Mouse (Mus musculus) induced T-regulatory cell, adult 2 months (primary cell): Measurements from ENCODE around the gene 4933428G20Rik.

Source experiments
- DNase-seq: peaks from one replicate; pipeline ENCODE4 v3.0.0-alpha.2; 2012; ENCODE audit warnings: low read depth

4933428G20Rik gene

DNA sequence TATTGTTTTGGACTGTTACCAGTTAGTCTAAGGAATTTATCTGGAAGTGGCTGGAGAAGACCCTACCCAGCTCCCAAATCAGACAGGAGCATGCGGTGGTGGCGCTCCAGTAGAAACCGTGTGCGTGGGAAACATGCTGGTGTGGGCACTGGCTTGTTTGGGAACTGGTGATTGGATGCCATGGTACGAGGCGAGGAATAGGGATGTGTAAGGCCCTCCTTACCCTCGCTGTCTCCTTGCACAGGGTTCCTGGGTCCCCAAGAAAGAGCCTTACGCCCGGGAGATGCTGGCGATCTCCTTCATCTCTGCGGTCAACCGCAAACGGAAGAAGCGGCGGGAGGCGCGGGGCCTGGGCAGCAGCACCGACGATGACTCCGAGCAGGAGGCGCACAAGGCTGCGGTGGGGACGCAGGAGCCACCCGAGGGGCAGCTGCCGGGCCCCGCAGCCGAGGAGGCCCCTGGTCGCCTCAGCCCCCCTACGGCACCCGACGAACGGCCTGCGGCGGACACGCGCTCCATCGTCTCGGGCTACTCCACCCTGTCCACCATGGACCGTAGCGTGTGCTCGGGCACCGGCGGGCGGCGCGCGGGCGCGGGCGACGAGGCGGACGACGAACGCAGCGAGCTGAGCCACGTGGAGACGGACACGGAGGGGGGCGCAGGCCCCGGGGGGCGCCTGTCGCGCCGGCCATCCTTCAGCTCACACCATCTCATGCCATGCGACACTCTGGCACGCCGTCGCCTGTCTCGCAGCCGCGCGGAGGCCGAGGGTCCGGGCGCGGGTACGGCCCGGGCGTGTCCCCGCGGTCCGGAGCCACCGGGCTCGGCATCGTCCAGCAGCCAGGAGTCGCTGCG is at the start of gene 4933428G20Rik:
Gene 4933428G20Rik (minus strand): TSS at position 476 of the 855 bp plus-strand sequence.
- no peak for DNase-seq

DNA sequence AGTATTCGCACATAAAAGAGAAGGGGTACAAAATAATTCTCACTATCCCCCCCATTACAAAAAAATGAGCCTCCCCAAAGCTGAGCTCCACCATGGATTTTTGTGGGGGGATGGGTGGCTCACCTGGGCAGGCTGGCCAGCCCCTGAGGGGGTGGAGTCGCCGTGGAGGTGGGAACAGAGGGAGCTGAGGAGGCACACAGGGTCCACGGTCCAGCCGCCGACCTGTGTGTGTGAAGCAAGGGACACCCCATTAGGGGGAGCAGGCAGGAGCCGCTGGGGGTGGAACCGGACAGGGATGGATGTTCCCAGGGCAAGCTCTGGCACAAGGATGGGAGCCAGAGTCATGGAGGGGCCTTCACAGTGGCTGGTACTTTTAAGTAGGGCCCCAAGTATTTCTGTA is 48.6 kb upstream of the 4933428G20Rik start:
- no peak for DNase-seq

DNA sequence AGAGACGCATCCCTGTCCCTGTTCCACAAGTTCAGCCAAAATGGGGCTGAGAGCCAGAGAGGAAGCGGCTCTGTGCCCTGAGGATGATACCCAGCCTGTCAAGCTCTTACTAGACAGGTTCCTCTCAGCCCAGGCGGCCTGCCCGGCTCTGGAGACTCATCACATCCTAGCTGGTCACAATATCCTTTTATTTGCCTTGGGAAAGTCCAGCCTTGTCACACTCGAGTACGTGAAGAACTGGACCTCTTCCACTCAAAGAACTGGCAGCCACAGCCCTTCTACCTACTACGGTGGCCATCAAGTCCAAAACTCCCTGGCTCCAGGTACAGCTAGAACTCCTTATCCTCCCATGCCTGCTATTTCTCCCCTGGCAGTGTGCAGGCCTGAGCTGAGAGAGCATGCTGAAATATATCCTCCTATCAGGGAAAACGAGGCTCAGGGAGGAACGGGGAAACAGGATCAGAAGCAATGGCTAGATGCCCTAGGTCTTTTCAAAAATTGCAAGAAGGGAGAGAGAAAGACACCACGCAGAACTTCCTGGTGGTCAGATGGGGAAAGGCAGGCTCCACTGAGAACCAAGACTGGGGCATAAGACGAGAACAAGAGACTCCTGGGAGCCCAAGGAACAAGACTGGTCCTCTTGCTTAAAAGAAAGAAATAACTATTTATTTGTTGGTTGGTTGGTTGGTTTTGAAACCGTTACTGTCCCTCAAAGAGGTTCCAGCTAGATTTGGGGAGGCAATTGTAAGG is 48.0 kb upstream of the 4933428G20Rik start:
- no peak for DNase-seq

DNA sequence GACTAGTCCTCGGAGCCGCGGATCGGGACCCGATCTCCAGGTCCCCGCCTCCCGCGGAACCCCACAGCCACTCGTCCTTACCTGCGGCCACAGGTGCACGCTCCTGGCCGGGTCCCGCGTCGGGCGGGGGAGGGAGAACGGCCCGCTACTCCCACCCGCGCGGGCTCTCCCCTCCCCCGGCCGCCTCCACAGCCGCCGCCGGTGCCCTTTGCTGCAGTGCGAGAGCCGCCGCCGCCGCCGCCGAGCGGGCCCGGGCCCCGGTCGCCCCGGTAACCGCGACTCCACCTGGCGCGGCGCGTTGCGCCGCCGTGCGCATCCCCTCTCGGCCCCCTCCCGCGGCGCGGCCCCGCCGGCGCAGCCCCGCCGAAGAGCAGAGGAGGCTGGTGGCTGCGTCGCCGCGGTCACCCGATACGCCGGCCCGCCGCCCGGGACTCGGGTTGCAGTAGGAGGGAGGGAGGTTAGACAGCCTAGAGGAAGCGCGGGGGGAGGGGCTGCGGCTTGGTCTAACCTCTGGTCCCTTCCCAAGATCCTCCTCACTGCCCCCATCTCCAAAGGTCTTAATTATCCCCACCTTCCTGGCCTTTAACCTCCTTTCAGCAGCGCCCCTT is 46.8 kb upstream of the 4933428G20Rik start:
- DNase-seq, result no peak

DNA sequence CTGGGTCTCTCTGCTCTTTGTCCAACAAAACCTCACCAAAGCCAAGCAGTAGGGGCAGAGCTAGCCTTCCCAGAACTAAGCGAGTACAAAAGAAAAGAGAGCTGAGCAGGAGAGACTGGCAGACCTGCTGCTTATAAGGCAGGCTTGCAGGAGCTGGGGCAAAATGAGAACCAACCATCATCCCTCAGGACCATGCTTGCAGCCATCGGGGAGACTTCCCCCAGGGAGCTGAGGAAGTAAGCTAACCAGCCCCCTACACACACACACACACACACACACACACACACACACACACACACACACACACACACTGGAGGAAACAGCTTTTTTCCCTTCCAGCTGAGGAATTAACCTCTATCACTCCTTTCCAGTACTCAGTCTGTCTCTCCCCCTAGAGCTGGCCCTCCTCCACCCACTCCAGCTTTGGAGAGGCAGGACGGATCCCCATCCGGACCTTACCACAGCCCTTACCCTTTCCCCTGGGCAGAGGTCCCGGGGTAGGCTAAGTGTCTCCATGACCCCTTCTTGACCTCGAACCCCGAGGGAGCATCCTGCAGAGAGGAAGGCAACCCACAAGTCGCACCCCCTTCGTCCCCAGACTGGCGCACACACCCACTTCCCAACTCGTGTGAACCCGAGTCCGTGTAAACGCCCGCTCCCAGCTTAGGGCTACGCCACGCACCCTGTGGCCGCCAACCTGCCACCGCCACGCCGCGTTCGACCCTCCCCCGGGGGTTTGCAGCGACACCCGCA is 45.8 kb upstream of the 4933428G20Rik start:
- no peak for DNase-seq

DNA sequence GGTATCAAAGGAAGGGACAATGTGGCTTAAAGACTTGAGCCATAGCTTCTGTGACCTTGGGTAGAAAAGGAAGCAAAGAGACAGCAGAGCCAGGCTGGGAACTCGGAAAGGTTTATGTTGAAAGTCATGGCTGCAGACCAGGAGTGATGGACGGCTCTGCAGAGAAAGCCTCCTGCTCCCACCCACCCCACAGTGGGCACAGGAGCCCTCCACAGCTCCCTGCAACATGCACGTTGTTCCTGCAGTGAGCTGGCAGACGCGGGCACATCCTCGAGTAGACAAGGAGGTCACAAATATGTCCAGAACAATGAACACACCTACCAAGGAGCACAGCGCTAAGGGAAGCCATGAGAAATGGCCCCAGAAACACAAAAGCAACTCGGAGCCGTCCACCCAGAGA is 43.7 kb upstream of the 4933428G20Rik start:
- no peak for DNase-seq

DNA sequence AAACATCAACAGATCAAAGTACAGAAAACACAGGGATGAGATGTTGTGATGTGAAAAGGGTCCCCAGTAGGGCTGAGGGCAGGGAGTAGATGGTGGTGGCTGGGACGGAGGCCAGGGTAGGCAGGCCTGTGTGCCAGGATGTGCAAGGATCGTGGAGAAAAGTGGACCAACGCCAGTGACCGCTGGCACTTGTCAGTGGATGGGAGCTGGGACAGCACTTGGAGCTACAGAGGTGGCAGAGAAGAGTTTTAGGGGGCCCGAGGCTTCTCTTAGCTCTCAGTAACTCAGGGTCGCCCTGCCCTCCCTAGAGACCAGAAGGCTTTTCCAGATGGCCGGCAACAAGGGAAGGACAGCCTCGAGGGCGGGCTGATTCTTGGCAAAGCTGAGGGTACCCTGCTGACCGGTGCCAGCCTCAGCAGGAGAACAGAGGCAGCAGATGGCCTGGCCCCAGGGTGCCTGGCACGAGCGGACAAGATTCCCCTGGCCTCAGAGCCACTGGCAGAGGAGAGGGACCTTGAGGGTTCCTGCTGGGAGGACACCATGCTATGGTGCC is 43.1 kb upstream of the 4933428G20Rik start:
- DNase-seq, result no peak

DNA sequence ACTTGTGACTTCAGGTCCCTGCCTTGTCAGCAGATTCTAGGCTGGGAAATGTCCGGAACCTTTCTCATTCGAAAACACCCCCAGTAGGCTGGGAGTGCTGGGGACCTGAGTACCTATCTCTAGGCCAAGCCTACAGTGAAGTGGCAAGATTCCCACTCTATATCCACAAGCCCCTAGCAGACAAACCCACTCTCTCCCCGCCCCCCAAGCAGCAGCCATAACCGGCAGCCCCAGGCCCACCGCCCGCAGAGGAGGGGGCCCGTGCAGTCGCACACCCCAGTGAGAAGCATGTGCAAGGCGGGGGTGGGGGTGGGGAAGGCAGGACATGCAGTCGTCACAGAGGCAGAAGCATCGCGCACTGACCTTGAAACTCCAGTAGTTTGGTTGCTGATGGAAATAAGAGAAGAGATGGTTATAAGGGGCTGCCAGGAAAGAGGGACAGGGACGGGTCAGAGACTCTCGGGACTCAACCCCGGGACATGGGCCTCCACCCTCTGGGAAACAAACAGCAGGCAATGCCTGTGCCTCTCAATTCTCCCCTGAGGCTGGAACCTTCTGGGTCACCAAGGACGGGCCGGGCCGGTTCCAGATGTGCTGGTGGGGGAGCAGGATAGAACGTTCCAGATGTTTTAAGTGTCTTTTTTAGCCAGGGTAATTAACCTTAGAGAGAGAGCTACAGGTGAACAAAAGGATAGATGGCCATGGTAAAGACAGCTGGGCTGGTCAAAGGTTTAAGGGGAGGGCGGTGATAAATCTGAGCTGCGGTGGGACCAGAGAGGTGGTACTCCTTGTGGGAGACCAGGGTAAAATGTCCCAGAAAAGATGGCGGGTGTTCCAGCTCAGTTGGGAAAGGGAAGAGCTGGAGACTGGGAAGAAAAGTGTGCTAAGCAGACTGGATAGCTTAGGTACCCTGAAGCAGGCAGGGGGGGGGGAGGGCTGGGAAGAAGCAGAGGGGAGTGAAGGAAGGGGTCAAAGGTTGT is 42.3 kb upstream of the 4933428G20Rik start:
- no peak for DNase-seq

DNA sequence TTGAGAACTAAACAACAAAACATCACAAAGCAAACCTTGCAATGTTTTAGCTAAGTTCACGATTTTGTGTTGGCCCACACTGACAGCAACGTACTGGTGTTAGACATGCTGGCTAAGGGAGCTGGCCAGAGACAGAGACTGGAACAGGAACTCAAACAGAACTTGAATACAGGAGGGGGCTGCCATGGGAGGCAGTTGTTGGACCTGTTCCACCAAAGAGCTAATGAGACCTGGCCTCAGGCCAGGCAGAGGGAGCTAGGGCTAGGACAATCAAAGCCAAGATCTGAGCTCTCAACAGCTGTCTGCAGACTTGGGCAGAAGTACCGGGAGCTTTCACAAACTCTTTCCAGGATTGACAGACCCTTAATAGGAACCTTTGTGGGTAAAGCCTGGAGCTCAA is 40.5 kb upstream of the 4933428G20Rik start:
- no peak for DNase-seq

DNA sequence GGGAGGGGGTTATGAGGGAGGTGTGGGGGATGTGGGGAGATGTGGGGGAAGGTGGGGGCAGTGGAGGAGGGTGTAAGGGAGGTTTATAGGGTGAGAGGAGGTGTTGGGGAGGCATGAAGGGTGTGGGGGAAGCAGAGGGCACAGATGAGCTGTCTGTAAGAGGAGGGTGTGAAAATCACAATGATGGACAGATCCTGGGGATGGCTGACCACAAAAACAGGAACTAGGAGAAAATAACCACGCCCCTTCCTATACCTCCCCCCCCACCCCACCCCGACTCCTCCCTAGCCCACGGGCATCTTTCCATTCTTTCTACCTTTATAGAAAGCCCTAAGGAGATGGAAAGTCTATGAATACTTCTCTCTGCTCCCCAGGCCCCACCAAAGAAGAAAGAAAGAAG is 40.0 kb upstream of the 4933428G20Rik start:
- DNase-seq, result no peak

DNA sequence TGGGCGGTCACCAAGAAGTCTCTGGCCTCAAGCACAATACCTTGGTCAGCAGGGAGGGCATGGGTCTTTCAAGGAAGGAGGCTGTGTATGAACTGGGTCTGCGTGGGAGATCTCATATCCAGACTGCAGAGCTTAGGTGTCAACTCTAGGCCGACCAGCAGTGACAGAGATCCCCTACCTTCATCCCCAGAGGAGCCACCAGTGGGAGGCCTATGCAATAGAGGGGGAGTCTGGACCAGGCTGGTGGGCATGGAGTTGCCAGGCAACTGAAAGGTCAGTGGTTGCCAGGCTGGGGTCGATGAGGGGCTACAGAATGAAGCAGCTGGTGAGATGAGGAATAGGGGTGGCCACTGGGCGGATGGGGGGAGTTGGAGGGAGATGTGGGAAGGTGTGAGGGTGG is 39.5 kb upstream of the 4933428G20Rik start:
- DNase-seq, result no peak

DNA sequence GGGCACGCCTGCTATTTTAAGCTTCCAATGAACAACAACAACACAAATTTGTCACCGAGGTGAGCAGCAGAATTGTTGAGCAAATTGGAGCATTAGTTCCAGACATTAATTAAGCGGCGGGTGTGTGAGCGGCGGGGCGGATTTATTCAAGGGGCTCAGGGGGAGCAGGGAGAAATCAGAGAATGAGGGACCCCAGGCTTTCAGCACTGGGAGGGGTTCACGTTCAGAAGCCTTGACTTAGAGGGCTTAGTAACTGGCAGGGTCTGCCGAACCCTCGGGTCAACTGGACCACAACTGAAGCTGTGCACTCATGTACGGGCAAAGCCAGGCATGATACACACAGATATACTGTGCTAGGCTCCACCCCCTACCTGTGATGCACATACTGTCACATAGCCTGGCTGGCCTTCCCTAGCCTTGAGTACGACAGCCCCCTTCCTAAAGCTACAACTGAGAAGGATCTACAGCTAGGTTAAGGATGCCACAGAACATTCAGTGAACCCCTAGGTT is 37.5 kb upstream of the 4933428G20Rik start:
- DNase-seq, result no peak

DNA sequence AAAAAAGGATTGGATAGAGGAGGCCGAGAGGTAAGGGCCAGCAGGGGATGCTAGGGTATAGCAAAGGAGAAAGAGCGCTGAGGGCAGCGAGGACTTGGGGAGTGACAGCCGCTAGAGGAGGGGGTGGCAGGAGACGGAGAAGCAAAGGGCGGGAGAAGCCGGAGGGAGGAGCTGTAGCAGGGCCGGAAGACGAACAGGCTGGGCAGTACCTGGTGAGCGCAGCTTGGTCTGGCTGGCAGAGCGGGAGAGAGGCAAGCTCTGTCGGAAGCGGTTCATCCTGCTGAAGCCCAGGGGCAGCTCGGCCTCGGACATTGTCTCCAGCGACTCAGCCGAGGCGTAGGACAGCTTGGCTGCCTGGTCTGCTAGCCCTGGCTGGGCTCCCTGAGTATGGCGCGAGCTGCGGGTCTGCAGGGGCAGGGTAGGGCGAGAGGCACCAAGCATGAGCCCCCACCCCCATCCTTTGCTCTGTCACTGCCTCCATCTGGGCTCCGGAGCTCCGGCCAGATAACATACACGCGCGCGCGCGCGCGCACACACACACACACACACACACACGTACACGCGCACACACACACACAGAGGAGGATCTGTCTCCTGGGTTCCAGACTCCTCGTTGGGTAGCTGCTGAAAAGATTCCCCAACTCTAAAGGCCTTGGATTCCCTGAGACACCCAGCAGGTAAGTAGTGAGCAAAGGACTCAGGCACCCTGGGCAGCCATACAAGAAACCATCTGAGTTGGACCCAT is 36.9 kb upstream of the 4933428G20Rik start:
- DNase-seq, result peak; percentile 51

DNA sequence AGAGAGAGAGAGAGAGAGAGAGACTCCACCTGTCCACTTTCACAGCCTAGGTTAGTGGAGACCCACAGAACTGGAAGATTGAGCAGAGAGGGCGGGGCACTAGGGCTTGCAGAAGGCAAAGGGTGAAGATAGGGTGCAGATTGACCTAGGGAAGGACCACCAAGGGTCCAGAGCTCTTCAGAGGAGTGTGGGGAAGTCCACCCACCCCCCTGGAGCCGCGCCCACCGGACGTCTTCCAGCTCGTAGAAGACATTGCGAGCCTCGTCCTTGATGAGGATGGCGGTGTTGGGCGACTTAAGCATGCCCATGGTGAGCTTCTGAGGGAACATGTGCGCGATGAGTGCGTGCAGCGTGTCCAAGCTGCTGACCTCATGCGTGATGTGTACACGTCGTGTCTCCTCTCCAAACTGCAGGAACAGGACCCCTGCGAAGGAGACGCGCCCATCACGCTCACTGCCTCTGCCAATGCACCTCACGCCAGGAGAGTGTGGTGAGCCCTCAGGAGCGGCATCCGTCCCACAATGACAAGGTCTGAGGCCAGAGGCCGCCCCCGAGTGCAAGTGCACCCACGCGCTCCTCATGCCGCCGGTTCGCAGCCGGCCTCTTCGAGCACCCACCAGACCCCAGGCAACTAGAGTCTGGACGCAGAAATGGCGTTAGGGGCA is 36.1 kb upstream of the 4933428G20Rik start:
- no peak for DNase-seq

DNA sequence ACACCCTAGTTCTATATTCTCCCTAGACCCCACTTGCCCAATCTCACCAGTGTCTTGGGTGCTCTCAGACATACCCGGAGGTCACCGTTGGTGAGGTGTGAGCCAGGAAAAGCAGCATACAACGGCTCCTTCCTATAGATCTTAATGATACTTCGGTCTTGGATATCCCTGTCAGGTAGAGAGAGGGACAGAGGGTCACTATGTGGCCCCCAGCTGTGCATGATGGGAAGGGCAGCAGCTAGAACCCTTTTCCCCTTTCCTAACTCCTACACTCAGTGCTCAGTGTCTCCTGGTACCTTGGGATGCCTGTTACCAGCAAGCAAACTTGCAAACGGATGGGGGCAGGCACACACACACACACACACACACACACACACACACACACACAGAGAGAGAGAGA is 35.5 kb upstream of the 4933428G20Rik start:
- no peak for DNase-seq

DNA sequence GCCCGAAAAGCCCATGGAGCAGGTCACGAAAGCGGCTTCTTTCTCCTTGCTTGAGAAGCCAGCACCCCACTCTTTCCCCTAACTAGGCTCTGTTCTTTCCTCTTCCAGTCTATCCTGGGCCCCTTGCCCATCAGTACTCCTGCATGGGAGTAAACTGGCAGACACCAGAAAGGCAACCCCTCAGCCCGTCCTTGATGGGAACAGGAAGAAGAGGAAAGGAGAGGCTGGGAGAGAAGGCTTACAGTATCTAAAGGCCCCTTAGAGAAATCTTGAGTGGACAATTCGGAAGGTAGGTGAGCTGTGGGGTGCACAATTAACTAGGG is 35.1 kb upstream of the 4933428G20Rik start:
- DNase-seq, result no peak

DNA sequence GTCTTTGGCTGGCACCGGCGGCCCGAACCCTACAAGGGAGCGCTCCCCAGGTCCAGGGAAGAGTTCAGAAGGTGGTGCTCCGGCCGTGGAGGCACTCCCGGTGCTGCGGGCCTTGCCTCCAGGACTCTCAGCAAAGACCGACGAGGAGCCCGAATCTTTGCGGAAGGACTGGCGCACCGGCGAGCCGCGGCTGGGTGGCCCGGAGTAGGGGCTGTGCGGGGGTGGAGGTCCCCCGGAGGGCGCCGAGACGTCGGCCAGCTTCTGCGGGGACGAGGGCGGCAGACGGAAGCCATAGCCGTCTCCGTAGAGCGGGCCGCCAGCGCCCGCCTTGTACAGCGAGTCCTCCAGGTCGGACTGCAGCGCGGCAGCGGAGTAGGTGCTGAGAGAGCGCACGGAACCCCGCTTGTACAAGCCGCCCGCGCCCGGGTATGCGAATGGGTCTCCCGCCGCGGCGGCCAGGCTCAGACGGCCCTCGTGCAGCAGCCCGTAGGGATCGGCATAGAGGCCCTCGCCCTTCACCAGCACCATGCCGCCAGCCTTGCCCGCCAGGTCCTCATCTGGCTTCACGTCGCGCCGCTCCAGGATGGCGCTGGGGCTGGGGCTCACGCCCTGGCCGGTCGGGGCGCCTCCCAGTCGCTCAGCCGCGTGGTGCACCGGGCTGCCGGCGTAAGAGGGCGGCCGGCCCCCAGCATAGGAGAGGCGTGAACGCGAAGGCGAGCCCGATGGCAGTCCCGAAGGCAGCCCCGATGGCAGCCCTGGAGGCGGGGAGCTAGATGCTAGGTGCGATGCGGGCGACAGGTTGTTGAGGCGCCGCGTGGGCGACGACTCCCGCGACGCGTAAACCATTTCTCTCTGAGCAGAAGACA is 34.5 kb upstream of the 4933428G20Rik start:
- DNase-seq, result peak; percentile 50

DNA sequence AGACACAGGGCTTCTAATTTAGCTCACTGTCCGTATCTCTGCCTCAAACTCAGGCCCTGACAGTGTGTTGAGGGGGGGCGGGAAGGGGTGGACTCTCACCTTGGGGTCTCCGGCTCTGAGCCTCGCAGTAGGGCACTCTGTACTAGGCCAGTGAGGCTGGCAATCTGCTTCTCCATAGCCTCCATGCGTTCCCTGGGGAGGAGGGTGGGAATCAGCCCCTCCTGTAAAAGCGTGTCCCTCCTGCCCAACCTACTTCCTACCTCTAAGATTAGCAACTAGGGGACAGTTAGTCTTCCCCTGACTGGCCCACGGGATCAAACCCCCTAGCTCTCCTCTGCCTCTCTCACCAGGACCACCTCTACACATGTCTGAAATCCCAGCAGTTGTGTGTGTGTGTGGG is 33.5 kb upstream of the 4933428G20Rik start:
- DNase-seq, result no peak
